14 mouse cellular contexts compared by ENCODE assay signal in genomic region chr1:34812407-34813247, GRCm38 (mm10). TPM values are rescaled to one million over a fixed set of nuclear protein-coding genes. Genes with fewer than 3 reads are reported as not detected.
DNase-seq lines count a peak whose midpoint lies in the region; ATAC-seq and TF ChIP-seq lines count a peak whose summit lies in the region.
"Had no signal": no experiment of that assay in that cellular context is flagged by ENCODE, and none has a peak within 500 bp of the region (broad histone marks: within the 10 kb centered on the region; RNA-seq: fewer than 3 reads in every experiment).

No protein-coding gene starts in this region.

- TF ChIP-seq EP300 in heart, adult 2 months (IDR thresholded peaks at IDR 0.05; ENCODE audit: insufficient read depth, low read depth, low read length) = no peak
- no peak for TF ChIP-seq EP300 in liver, embryonic 14.5 days (IDR thresholded peaks at IDR 0.05; ENCODE audit: low read depth)
- TF ChIP-seq EP300 in CH12.LX (IDR thresholded peaks at IDR 0.05; ENCODE audit: low read length) = no peak

- no peak overlapping the region for H3K9ac ChIP-seq in heart, adult 2 months (ENCODE audit: low read depth, low read length)
- H3K9ac ChIP-seq in liver, embryonic 14.5 days (replicated peaks) = no peak overlapping the region
- H3K9ac ChIP-seq in liver, embryonic 12.5 days = no peak overlapping the region
- H3K9ac ChIP-seq in CH12.LX (ENCODE audit: insufficient read depth, low read depth) = no peak overlapping the region
- H3K9ac ChIP-seq in intestine, embryonic 16.5 days (ENCODE audit: low read depth, low read length) = no peak overlapping the region
- H3K9ac ChIP-seq: heart, embryonic 12.5 days had no signal

- TF ChIP-seq CTCF in heart, adult 2 months (IDR thresholded peaks at IDR 0.05) = peak; percentile 29; the same call in 1 of the 2 replicates
- TF ChIP-seq CTCF in liver, embryonic 14.5 days (IDR thresholded peaks at IDR 0.05; ENCODE audit: low read depth) = peak; percentile 19; the same call in 1 of the 2 replicates
- TF ChIP-seq CTCF in CH12.LX (conservative IDR thresholded peaks at IDR 0.05 in 1 of 2, IDR thresholded peaks at IDR 0.05 in 1 of 2; ENCODE audit: low read depth in 2 of 2, low read length in 2 of 2) = peak in 1 of 2 experiments; percentile 29; a peak in 2 of 4 replicates

- H3K9me3 ChIP-seq in liver, embryonic 14.5 days (ENCODE audit: control insufficient read depth, low read length) = no peaks in the 10 kb centered on the region
- no peaks in the 10 kb centered on the region for H3K9me3 ChIP-seq in liver, embryonic 12.5 days (replicated peaks)
- no peaks in the 10 kb centered on the region for H3K9me3 ChIP-seq in CH12.LX (replicated peaks; ENCODE audit: low read length)
- no peaks in the 10 kb centered on the region for H3K9me3 ChIP-seq in intestine, embryonic 16.5 days (ENCODE audit: control insufficient read depth, low read length)
- H3K9me3 ChIP-seq: heart, embryonic 12.5 days; hindbrain, embryonic 10.5 days had no signal

- no peaks in the 10 kb centered on the region for H3K27me3 ChIP-seq in heart, adult 2 months (ENCODE audit: control insufficient read depth, insufficient read depth, low read length)
- H3K27me3 ChIP-seq in liver, embryonic 14.5 days (ENCODE audit: control insufficient read depth, insufficient read depth, low read length) = no peaks in the 10 kb centered on the region
- no peaks in the 10 kb centered on the region for H3K27me3 ChIP-seq in liver, embryonic 12.5 days (replicated peaks)
- no peaks in the 10 kb centered on the region for H3K27me3 ChIP-seq in CH12.LX (replicated peaks)
- H3K27me3 ChIP-seq in intestine, embryonic 16.5 days (replicated peaks; ENCODE audit: control insufficient read depth, insufficient read depth, low read length) = no peaks in the 10 kb centered on the region
- H3K27me3 ChIP-seq: heart, embryonic 12.5 days had no signal

- no peak overlapping the region for H3K27ac ChIP-seq in heart, adult 2 months
- no peak overlapping the region for H3K27ac ChIP-seq in liver, embryonic 14.5 days
- H3K27ac ChIP-seq in liver, embryonic 12.5 days = no peak overlapping the region
- H3K27ac ChIP-seq in CH12.LX (ENCODE audit: insufficient read depth, low read depth) = no peak overlapping the region
- no peak overlapping the region for H3K27ac ChIP-seq in intestine, embryonic 16.5 days (ENCODE audit: low read length)
- H3K27ac ChIP-seq: hindbrain, embryonic 10.5 days had no signal

- H3K4me3 ChIP-seq in heart, adult 2 months = no peak overlapping the region
- no peak overlapping the region for H3K4me3 ChIP-seq in liver, embryonic 14.5 days (ENCODE audit: insufficient read depth in 1 of 2, low read depth in 2 of 2, low read length in 2 of 2)
- no peak overlapping the region for H3K4me3 ChIP-seq in liver, embryonic 12.5 days
- H3K4me3 ChIP-seq in CH12.LX (replicated peaks in 1 of 3; ENCODE audit: low read depth in 2 of 3, low read length in 2 of 3, poor library complexity in 1 of 3) = no peak overlapping the region
- no peak overlapping the region for H3K4me3 ChIP-seq in intestine, embryonic 16.5 days (ENCODE audit: low read length)
- H3K4me3 ChIP-seq: heart, embryonic 12.5 days; hindbrain, embryonic 10.5 days had no signal

- dilution Hi-C loops in CH12.LX (cut with MboI; ENCODE audit: extremely low pct_ligation_motif_present, extremely low pct_unique_long_range_greater_than_20kb, low sequenced_read_pairs) = no loop called here

- H3K79me2 ChIP-seq in heart, adult 2 months (replicated peaks; ENCODE audit: control insufficient read depth, insufficient read depth, low read length) = no peaks in the 10 kb centered on the region
- no peaks in the 10 kb centered on the region for H3K79me2 ChIP-seq in CH12.LX (replicated peaks; ENCODE audit: control insufficient read depth, extremely low read depth, insufficient read depth, poor library complexity, severe bottlenecking)

- no peak for DNase-seq in heart, adult 2 months
- no peak for DNase-seq in heart, adult 9 months (ENCODE audit: low spot score in 2 of 2)
- DNase-seq in liver, embryonic 14.5 days (ENCODE audit: low read depth in 3 of 3, low spot score in 3 of 3) = no peak
- no peak for DNase-seq in CH12.LX (ENCODE audit: extremely low read depth)
- DNase-seq in heart, adult 11 months = no peak
- DNase-seq: cerebellum, postnatal 36 days; gastrocnemius, postnatal 10 days; right cerebral cortex, postnatal 14 days had no signal

- no peaks in the 10 kb centered on the region for H3K4me1 ChIP-seq in heart, adult 2 months (ENCODE audit: control insufficient read depth, insufficient read depth, low read length)
- H3K4me1 ChIP-seq in liver, embryonic 14.5 days (replicated peaks; ENCODE audit: control insufficient read depth in 2 of 2, insufficient read depth in 2 of 2, low read length in 1 of 2) = no peaks in the 10 kb centered on the region
- H3K4me1 ChIP-seq in liver, embryonic 12.5 days = no peaks in the 10 kb centered on the region
- H3K4me1 ChIP-seq in CH12.LX (ENCODE audit: control insufficient read depth in 1 of 2, insufficient read depth in 2 of 2) = no peaks in the 10 kb centered on the region
- no peaks in the 10 kb centered on the region for H3K4me1 ChIP-seq in intestine, embryonic 16.5 days (ENCODE audit: control insufficient read depth, insufficient read depth, low read length)

- in situ Hi-C loops in CH12.LX (cut with MboI; ENCODE audit: low pct_ligation_motif_present, low pct_unique_long_range_greater_than_20kb, low sequenced_read_pairs) = no loop called here

- ATAC-seq in liver, embryonic 14.5 days (ENCODE audit: insufficient read depth) = no peak
- ATAC-seq in liver, embryonic 12.5 days = no peak
- ATAC-seq in intestine, embryonic 16.5 days = peak; percentile 58
- no peak for ATAC-seq in megakaryocyte, adult 5-6 weeks (ENCODE audit: poor library complexity, severe bottlenecking)

- no peak overlapping the region for H3K4me2 ChIP-seq in liver, embryonic 14.5 days (ENCODE audit: low read depth)
- H3K4me2 ChIP-seq in liver, embryonic 12.5 days = no peak overlapping the region
- no peak overlapping the region for H3K4me2 ChIP-seq in CH12.LX (ENCODE audit: insufficient read depth, low read depth, poor library complexity, severe bottlenecking)
- no peak overlapping the region for H3K4me2 ChIP-seq in intestine, embryonic 16.5 days (ENCODE audit: low read depth, low read length)
- H3K4me2 ChIP-seq: heart, embryonic 12.5 days; midbrain, embryonic 11.5 days had no signal

- intact Hi-C loops in heart, adult 2 months (cut with DNase I) = loop anchor here (5.0 kb wide), 1 partner anchor 55 kb away; no protein-coding TSS in a partner anchor

- peak; percentile 15 for TF ChIP-seq RAD21 in CH12.LX (IDR thresholded peaks at IDR 0.05; ENCODE audit: low read depth, low read length)

- no peak for TF ChIP-seq POLR2A in heart, adult 2 months (IDR thresholded peaks at IDR 0.05; ENCODE audit: insufficient read depth, low read depth, low read length)
- TF ChIP-seq POLR2A in CH12.LX (IDR thresholded peaks at IDR 0.05; ENCODE audit: low read depth, low read length) = no peak

- H3K36me3 ChIP-seq in heart, adult 2 months (ENCODE audit: control insufficient read depth, insufficient read depth, low read length) = no peaks in the 10 kb centered on the region
- H3K36me3 ChIP-seq in liver, embryonic 14.5 days (replicated peaks; ENCODE audit: control insufficient read depth, insufficient read depth, low read depth) = peaks cover 18% of the 10 kb centered on the region
- H3K36me3 ChIP-seq in liver, embryonic 12.5 days = peaks cover 81% of the 10 kb centered on the region
- H3K36me3 ChIP-seq in CH12.LX (replicated peaks in 1 of 2; ENCODE audit: control insufficient read depth in 1 of 2, insufficient read depth in 1 of 2, low read length in 1 of 2) = peaks cover 72 to 99% of the 10 kb centered on the region in 2 experiments
- peaks cover 19% of the 10 kb centered on the region; the same call in 1 of the 2 replicates for H3K36me3 ChIP-seq in intestine, embryonic 16.5 days (ENCODE audit: control insufficient read depth, insufficient read depth, low read length)

- WGBS in heart, adult 2 months = 92% methylated on average over 13 of the region's 13 CpGs
- 86% methylated on average over 13 of the region's 13 CpGs for WGBS in liver, embryonic 14.5 days (ENCODE audit: insufficient replicate concordance)
- 84% methylated on average over 13 of the region's 13 CpGs for WGBS in liver, embryonic 12.5 days (ENCODE audit: insufficient replicate concordance)
- 83% methylated on average over 13 of the region's 13 CpGs for WGBS in intestine, embryonic 16.5 days

TF ChIP-seq in CH12.LX, 34 proteins besides CTCF, POLR2A, EP300 and RAD21 (continues in another document):
- TF ChIP-seq KAT2A (IDR thresholded peaks at IDR 0.05; ENCODE audit: insufficient replicate concordance, low read length) = no peak
- no peak for TF ChIP-seq MXI1 (IDR thresholded peaks at IDR 0.05; ENCODE audit: low read depth, low read length)
- TF ChIP-seq ELF1 (IDR thresholded peaks at IDR 0.05; ENCODE audit: low read depth, low read length) = no peak
- TF ChIP-seq USF2 (conservative IDR thresholded peaks at IDR 0.05; ENCODE audit: low read depth, low read length) = no peak
- TF ChIP-seq MEF2A (IDR thresholded peaks at IDR 0.05; ENCODE audit: borderline replicate concordance, low read depth, low read length) = no peak

RNA-seq across cellular contexts. Expression of gene Fam168b, which starts 30.2 kb away (rescaled TPM):
- 10 to 100 TPM; 47.6 to 50.6 TPM for total RNA-seq in heart, adult 2 months (2021)
- polyA plus RNA-seq in heart, adult 2 months (2012; rRNA removed) = 148 and 155 TPM in 2 replicates
- 19.8 and 22.9 TPM in 2 replicates for polyA plus RNA-seq in liver, embryonic 14.5 days (2012; rRNA removed)
- polyA plus RNA-seq in liver, embryonic 14.5 days (2014; fragmentation: Nextera tagmentation; extraction: Ambion mirVana) = 11.0 and 13.0 TPM in 2 replicates
- 32.6 and 35.1 TPM in 2 replicates for polyA plus RNA-seq in liver, embryonic 12.5 days (2016; fragmentation: Nextera tagmentation; extraction: Ambion mirVana)
- total RNA-seq in CH12.LX (2012; rRNA removed) (50.5 and 51.3 TPM in 2 replicates), CH12.LX (2014; rRNA removed) (64.4 and 67.5 TPM in 2 replicates)
- 57.3 and 60.9 TPM in 2 replicates for polyA plus RNA-seq in CH12.LX (2012; ENCODE audit: insufficient read length, low read depth)
- 24.9 and 45.5 TPM in 2 replicates for polyA plus RNA-seq in intestine, embryonic 16.5 days (2015; fragmentation: Nextera tagmentation; extraction: Ambion mirVana)
- 30.3 and 42.9 TPM in 2 replicates for total RNA-seq in megakaryocyte, adult 5-6 weeks (2015)
- total RNA-seq in megakaryocyte, adult 5-6 weeks (2017) = 62.0 and 62.8 TPM in 2 replicates

RNA-seq across cellular contexts. Expression of gene Plekhb2, which starts 37.1 kb away (rescaled TPM):
- 100 to 1,000 TPM; 102 to 117 TPM for total RNA-seq in heart, adult 2 months (2021)
- polyA plus RNA-seq in heart, adult 2 months (2012; rRNA removed) = 72.7 and 108 TPM in 2 replicates
- polyA plus RNA-seq in liver, embryonic 14.5 days (2012; rRNA removed) = 2.9 and 4.0 TPM in 2 replicates
- 8.0 and 8.1 TPM in 2 replicates for polyA plus RNA-seq in liver, embryonic 14.5 days (2014; fragmentation: Nextera tagmentation; extraction: Ambion mirVana)
- polyA plus RNA-seq in liver, embryonic 12.5 days (2016; fragmentation: Nextera tagmentation; extraction: Ambion mirVana) = 12.5 and 13.3 TPM in 2 replicates
- total RNA-seq in CH12.LX (2012; rRNA removed) = 15.4 and 21.0 TPM in 2 replicates
- total RNA-seq in CH12.LX (2014; rRNA removed) = 23.8 and 24.6 TPM in 2 replicates
- 30.2 and 44.8 TPM in 2 replicates for polyA plus RNA-seq in CH12.LX (2012; ENCODE audit: insufficient read length, low read depth)
- 118 and 132 TPM in 2 replicates for polyA plus RNA-seq in intestine, embryonic 16.5 days (2015; fragmentation: Nextera tagmentation; extraction: Ambion mirVana)
- total RNA-seq in megakaryocyte, adult 5-6 weeks (2015) = 48.6 and 58.3 TPM in 2 replicates
- 28.4 and 29.5 TPM in 2 replicates for total RNA-seq in megakaryocyte, adult 5-6 weeks (2017)
